ENCODE assay signal across 13 mouse cellular contexts in genomic region chr13:25777706-25778105, GRCm38 (mm10).
A peak's percentile ranks its signal among the peaks of the same experiment; 100 is the strongest.
DNase-seq lines count a peak whose midpoint lies in the region; ATAC-seq and TF ChIP-seq lines count a peak whose summit lies in the region.
"Had no signal": no experiment of that assay in that cellular context is flagged by ENCODE, and none has a peak within 500 bp of the region (broad histone marks: within the 10 kb centered on the region; RNA-seq: fewer than 3 reads in every experiment).

No protein-coding gene starts in this region.

- TF ChIP-seq CTCF in heart, adult 2 months (IDR thresholded peaks at IDR 0.05): no peak

- H3K9me3 ChIP-seq in heart, embryonic 12.5 days (replicated peaks): no peaks in the 10 kb centered on the region
- no peaks in the 10 kb centered on the region for H3K9me3 ChIP-seq in midbrain, embryonic 10.5 days (replicated peaks)
- H3K9me3 ChIP-seq: embryonic facial prominence, embryonic 10.5 days; liver, embryonic 13.5 days had no signal

- WGBS in heart, embryonic 12.5 days: 41% methylated on average over 3 of the region's 3 CpGs
- 51% methylated on average over 3 of the region's 3 CpGs for WGBS in heart, adult 2 months
- WGBS in midbrain, embryonic 10.5 days: 92% methylated on average over 3 of the region's 3 CpGs

- H3K36me3 ChIP-seq in heart, embryonic 12.5 days: no peaks in the 10 kb centered on the region
- no peaks in the 10 kb centered on the region for H3K36me3 ChIP-seq in heart, adult 2 months (ENCODE audit: control insufficient read depth, insufficient read depth, low read length)
- no peaks in the 10 kb centered on the region for H3K36me3 ChIP-seq in midbrain, embryonic 10.5 days
- H3K36me3 ChIP-seq: embryonic facial prominence, embryonic 10.5 days; liver, embryonic 13.5 days had no signal

- H3K4me3 ChIP-seq in heart, embryonic 12.5 days: no peak overlapping the region
- no peak overlapping the region for H3K4me3 ChIP-seq in heart, adult 2 months
- H3K4me3 ChIP-seq in midbrain, embryonic 10.5 days: no peak overlapping the region
- H3K4me3 ChIP-seq: embryonic facial prominence, embryonic 10.5 days; liver, embryonic 13.5 days had no signal

- TF ChIP-seq EP300 in heart, adult 2 months (IDR thresholded peaks at IDR 0.05; ENCODE audit: insufficient read depth, low read depth, low read length): no peak

- no peak for ATAC-seq in heart, embryonic 12.5 days (ENCODE audit: insufficient number of reproducible peaks, low FRiP score)

- TF ChIP-seq POLR2A in heart, adult 2 months (IDR thresholded peaks at IDR 0.05; ENCODE audit: insufficient read depth, low read depth, low read length): no peak

- peak; percentile 5 for DNase-seq in adrenal gland, postnatal 10 days
- no peak for DNase-seq in adrenal gland, adult 18-20 months (ENCODE audit: low spot score in 2 of 2)
- peak; percentile 60 to 76 for DNase-seq in heart, adult 18-20 months
- peak; percentile 18 to 63 for DNase-seq in heart, adult 2 months
- DNase-seq in heart, postnatal 4 days: peak; percentile 27
- DNase-seq in thymus, postnatal 0 days (ENCODE audit: low spot score): no peak
- DNase-seq in midbrain, embryonic 10.5 days (ENCODE audit: low spot score): no peak
- DNase-seq: kidney, postnatal 25 days; liver, embryonic 13.5 days; lung, postnatal 4 days; thymus, postnatal 4 days had no signal

- no peak overlapping the region for H3K27ac ChIP-seq in heart, embryonic 12.5 days (ENCODE audit: poor library complexity, severe bottlenecking)
- peak overlapping the region; percentile 55 for H3K27ac ChIP-seq in heart, adult 2 months
- no peak overlapping the region for H3K27ac ChIP-seq in midbrain, embryonic 10.5 days (replicated peaks)
- H3K27ac ChIP-seq: embryonic facial prominence, embryonic 10.5 days; liver, embryonic 13.5 days had no signal

- intact Hi-C loops in heart, adult 2 months (cut with DNase I): no loop called here

- no peak overlapping the region; the same call in 1 of the 2 replicates for H3K4me2 ChIP-seq in heart, embryonic 12.5 days
- H3K4me2 ChIP-seq: liver, embryonic 13.5 days had no signal

- no peak overlapping the region for H3K9ac ChIP-seq in heart, embryonic 12.5 days
- H3K9ac ChIP-seq in heart, adult 2 months (ENCODE audit: low read depth, low read length): no peak overlapping the region
- H3K9ac ChIP-seq: liver, embryonic 13.5 days had no signal

- no peaks in the 10 kb centered on the region for H3K27me3 ChIP-seq in heart, embryonic 12.5 days (replicated peaks)
- H3K27me3 ChIP-seq in heart, adult 2 months (ENCODE audit: control insufficient read depth, insufficient read depth, low read length): no peaks in the 10 kb centered on the region
- H3K27me3 ChIP-seq in midbrain, embryonic 10.5 days (ENCODE audit: low read depth, poor library complexity, severe bottlenecking): no peaks in the 10 kb centered on the region
- H3K27me3 ChIP-seq: liver, embryonic 13.5 days had no signal

- no peaks in the 10 kb centered on the region for H3K79me2 ChIP-seq in heart, adult 2 months (replicated peaks; ENCODE audit: control insufficient read depth, insufficient read depth, low read length)

- H3K4me1 ChIP-seq in heart, embryonic 12.5 days (replicated peaks): no peaks in the 10 kb centered on the region
- peaks cover 1% of the 10 kb centered on the region; the same call in 1 of the 2 replicates for H3K4me1 ChIP-seq in heart, adult 2 months (ENCODE audit: control insufficient read depth, insufficient read depth, low read length)
- H3K4me1 ChIP-seq in midbrain, embryonic 10.5 days: no peaks in the 10 kb centered on the region
- H3K4me1 ChIP-seq: liver, embryonic 13.5 days had no signal

Comparison
In these comparisons a context has a peak if more than half of its experiments do, and no peak if none do; other contexts are left out.
1. DNase-seq: peak in adrenal gland, postnatal 10 days (single experiment), heart, adult 18-20 months (2 of 2), heart, adult 2 months (2 of 2) and heart, postnatal 4 days (single experiment); none in adrenal gland, adult 18-20 months (0 of 2), thymus, postnatal 0 days (single experiment) and midbrain, embryonic 10.5 days (single experiment).